Mouse (Mus musculus) MEL (cell line): Measurements from ENCODE around the gene Slc12a8.

Experiments
- BHLHE40 ChIP-seq: IDR thresholded peaks from 2 replicates; pipeline ENCODE4 v1.6.1; 2012; ENCODE audit warnings: low read depth, mild to moderate bottlenecking, inconsistent platforms, low read length, improper control_type of control experiment, borderline replicate concordance
- CTCF ChIP-seq, 3 experiments: IDR thresholded peaks in 2 of 3; conservative IDR thresholded peaks in 1 of 3; 2 replicates each; pipeline ENCODE4 v1.5.1; 2011 to 2012; ENCODE audit warnings: low read length in 3 of 3, low read depth in 2 of 3, mild to moderate bottlenecking in 2 of 3, improper control_type of control experiment in 1 of 3, inconsistent platforms in 1 of 3, mixed read lengths in 1 of 3, moderate library complexity in 1 of 3; ENCODE audit not compliant: control insufficient read depth in 1 of 3, insufficient read depth in 1 of 3, poor library complexity in 1 of 3, severe bottlenecking in 1 of 3
- E2F4 ChIP-seq: IDR thresholded peaks from 2 replicates; pipeline ENCODE4 v1.6.1; 2011; ENCODE audit warnings: low read depth, low read length, improper control_type of control experiment, borderline replicate concordance
- ELF1 ChIP-seq: IDR thresholded peaks from 2 replicates; pipeline ENCODE4 v1.6.1; 2014; ENCODE audit warnings: low read depth, mild to moderate bottlenecking, inconsistent platforms, low read length, improper control_type of control experiment, moderate library complexity
- JUND ChIP-seq: IDR thresholded peaks from 2 replicates; pipeline ENCODE4 v1.6.1; 2011; ENCODE audit warnings: low read depth, mild to moderate bottlenecking, improper control_type of control experiment, low read length
- MAFK ChIP-seq: IDR thresholded peaks from 2 replicates; pipeline ENCODE4 v1.6.1; 2011; ENCODE audit warnings: low read depth, mild to moderate bottlenecking, low read length, improper control_type of control experiment, borderline replicate concordance
- MAX ChIP-seq: IDR thresholded peaks from 2 replicates; pipeline ENCODE4 v1.6.1; 2011; ENCODE audit warnings: low read length, improper control_type of control experiment
- MEF2A ChIP-seq: IDR thresholded peaks from 2 replicates; pipeline ENCODE4 v1.6.1; 2014; ENCODE audit warnings: low read depth, mild to moderate bottlenecking, inconsistent platforms, low read length, improper control_type of control experiment; ENCODE audit not compliant: poor library complexity, insufficient replicate concordance, severe bottlenecking; ENCODE audit errors: extremely low read depth
- MXI1 ChIP-seq: IDR thresholded peaks from 2 replicates; pipeline ENCODE4 v1.6.1; 2011; ENCODE audit warnings: mild to moderate bottlenecking, low read depth, low read length, improper control_type of control experiment
- POLR2A ChIP-seq, 2 experiments: IDR thresholded peaks; 2 replicates each; pipeline ENCODE4 v1.6.1; 2011 to 2012; ENCODE audit warnings: low read length in 2 of 2, mild to moderate bottlenecking in 2 of 2, control low read depth in 1 of 2, improper control_type of control experiment in 1 of 2, low read depth in 1 of 2, moderate library complexity in 1 of 2; ENCODE audit not compliant: control insufficient read depth in 1 of 2, insufficient read depth in 1 of 2, poor library complexity in 1 of 2
- POLR2AphosphoS2 ChIP-seq: IDR thresholded peaks from 2 replicates; pipeline ENCODE4 v1.6.1; 2011; ENCODE audit warnings: low read length, improper control_type of control experiment

GRCm38 (mm10) chr16:33682651-33683050 lies 165.5 kb downstream of the Slc12a8 start:
- TF ChIP-seq MAX (no peak), E2F4 (no peak), BHLHE40 (no peak), MAFK (no peak), CTCF (IDR thresholded peaks at IDR 0.05 in 2 of 3, conservative IDR thresholded peaks at IDR 0.05 in 1 of 3; ENCODE audit: control insufficient read depth in 1 of 3, insufficient read depth in 1 of 3, low read depth in 2 of 3, low read length in 3 of 3, poor library complexity in 1 of 3, severe bottlenecking in 1 of 3) (no peak), POLR2A (IDR thresholded peaks at IDR 0.05; ENCODE audit: control insufficient read depth in 1 of 2, insufficient read depth in 1 of 2, low read depth in 1 of 2, low read length in 2 of 2, poor library complexity in 1 of 2) (no peak), MXI1 (no peak), JUND (no peak), ELF1 (no peak), POLR2AphosphoS2 (no peak), MEF2A (no peak)
